Mouse (Mus musculus): ENCODE results near the gene Gm10563. TPM values are rescaled to one million over a fixed set of nuclear protein-coding genes. Genes with fewer than 3 reads are reported as not detected.

Gm10563 gene
- total RNA-seq, 2 experiments from 2014 or later, result not detected

DNA sequence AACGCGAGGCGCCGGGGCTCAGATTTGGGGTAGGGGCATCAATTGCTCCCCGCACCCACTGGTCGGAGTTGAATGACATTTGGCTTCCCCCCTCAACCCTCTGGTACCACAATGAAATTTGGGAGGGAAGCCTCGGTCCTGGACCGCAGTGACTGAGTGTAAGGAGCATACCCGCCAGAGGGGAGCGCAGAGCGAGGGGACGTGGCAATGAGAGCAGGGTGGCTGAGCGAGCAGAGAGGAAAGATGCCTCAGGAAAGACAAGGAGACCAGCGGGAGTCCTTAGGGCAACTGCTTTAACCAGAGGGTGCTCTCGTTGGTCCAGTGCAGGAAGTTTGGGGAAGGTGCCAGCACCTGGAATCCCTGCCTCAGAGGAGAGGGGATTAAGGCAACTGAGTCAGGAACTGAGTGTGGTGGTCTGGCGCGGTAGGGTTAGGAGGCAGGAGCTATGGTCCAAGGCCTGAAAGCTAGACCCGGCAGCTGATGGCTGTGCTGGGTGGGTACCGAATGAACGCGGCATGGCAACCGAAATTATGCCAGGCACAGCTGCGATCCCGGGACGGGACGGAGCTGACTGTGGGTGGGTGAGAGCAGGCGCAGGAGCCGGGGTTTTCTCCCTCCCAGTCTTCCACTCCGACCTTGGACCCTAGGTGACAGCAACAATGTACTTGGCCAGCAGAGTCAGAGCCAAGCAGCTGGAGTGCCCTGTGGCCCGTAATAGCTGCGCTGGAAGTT is 8.4 kb upstream of the Gm10563 start:
- 0 out of 2 replicates have a peak, but pooled peaks have one; percentile 5 for ATAC-seq (replicated peaks; ENCODE audit: poor library complexity)

DNA sequence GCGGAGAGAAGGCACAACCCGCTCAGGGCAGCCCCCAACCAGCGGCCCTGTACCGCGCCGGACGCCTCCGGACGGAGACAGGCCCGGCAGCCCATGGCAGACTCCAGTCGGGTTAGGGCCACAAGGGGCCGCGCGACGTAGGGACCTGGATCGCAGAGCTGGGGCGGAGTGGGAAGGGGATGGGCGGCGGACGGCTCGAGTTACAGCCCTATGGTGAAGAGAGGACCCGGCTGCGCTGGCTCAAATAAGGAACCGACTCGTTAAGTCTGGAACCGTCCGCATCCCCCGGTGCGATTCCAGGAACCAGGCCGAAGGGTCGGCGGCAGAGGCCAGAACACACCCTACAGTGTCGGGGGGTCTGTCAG is 7.9 kb upstream of the Gm10563 start, which contains the start of gene Mmp23:
Gene Mmp23, minus strand, starts transcription at position 299 of the 365 bp plus-strand sequence.
- peak; percentile 18 for ATAC-seq (replicated peaks; ENCODE audit: poor library complexity)

DNA sequence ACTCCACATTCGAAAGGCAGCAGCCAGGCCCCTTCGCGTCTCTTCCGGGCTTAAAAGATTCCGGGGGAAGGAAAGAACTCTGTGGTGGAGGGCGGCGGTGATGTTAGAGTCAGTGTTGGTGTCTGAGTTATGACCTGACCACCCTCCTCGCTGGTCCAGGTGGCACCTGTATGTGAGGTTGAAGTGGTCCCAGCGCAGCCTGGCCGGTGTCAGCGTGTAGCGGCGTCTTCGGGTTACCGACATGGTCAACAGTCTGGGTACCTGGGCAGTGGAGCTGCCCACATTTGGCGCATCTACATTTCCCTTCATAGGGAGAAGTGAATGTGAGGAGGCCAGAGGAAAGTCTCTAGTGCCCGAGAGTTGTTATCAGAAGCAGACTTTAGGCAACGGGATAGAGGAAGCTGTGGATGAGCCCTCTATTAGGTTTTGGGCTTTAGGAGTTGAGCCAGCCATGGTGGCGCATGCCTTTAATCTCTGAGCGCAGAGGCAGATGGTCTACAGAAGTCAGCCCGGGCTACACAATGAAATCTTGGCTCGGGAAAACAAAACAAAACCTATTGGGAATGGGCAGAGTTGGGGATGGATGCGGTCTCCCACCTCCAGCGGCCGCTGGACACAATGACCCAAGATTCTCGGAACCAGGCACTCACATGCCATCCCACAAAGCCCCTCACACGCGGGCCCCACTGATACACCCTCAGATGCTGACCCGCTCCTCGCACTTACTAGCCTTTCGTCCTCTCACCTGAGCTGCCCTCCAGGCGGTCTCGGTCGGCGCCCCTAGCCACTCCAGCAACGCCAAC is 7.3 kb upstream of the Gm10563 start:
- ATAC-seq (replicated peaks; ENCODE audit: poor library complexity), result no peak

DNA sequence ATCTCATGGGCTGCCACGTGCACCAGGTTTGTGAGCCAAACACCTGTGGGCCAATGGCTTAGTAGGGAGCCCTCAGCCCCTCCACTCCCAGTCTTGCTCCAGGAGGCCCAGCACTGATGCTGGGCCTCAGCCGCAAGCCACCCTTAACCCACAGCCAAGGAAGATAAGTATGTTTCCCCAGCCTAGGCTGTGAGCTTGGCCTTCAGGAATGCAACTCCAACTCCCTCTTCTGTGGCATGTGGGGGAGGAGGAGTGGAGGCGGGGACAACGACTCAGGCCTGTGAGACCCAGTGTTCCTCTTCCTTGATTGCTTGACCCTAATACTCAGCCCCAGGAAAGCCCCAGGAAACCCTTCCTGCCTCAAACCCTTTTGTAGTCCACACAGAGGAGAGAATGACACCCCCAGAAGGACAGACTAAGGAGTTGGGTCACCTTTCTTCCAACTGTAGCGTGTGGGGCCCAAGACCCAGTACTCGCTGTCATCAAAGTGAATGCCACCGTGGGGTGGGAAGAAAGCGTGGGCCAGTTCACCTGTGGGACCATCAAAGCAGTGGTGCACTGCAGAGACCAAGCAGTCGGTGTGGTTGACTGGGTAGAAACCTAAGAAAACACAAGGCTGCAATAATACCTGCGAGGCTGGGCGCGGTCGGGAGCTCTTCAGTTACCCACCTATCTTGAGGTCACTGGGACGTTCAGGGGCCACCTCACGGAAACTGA is 6.5 kb upstream of the Gm10563 start:
- ATAC-seq (replicated peaks; ENCODE audit: poor library complexity), result no peak

DNA sequence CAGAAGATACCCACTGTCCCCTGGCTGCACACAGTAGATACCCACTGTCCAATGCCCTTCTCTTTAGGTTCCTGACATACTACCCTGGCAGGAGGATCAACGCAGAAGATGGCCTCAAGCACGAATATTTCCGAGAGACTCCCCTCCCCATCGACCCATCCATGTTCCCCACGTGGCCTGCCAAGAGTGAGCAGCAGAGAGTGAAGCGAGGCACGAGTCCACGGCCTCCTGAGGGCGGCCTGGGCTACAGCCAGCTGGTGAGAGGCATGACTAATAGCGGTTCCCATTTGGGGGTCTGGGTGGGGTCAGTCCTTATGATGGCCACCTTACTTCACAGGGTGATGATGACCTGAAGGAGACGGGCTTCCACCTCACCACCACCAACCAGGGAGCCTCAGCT is 4.1 kb upstream of the Gm10563 start:
- no peak for ATAC-seq (replicated peaks; ENCODE audit: poor library complexity)

DNA sequence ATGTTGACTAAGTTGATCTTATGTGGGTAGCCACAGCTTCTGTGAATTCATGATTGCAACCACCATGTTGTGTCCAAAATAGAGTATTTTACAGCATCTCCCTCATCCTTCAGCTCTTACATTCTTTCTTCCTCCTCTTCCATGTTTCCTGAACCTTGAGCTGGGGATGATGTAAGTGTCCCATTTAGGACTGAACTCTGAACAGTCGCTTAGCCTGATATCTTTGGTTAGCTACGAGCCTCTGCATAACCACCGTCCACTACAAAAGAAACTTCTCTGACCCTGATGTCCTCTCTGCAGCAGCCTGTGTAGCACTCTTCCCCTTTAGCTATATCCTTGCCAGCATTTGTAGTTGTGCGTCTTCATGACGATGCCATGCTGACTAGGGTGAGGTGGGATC is 513 bp upstream of the Gm10563 start:
- ATAC-seq (replicated peaks; ENCODE audit: poor library complexity), result no peak

DNA sequence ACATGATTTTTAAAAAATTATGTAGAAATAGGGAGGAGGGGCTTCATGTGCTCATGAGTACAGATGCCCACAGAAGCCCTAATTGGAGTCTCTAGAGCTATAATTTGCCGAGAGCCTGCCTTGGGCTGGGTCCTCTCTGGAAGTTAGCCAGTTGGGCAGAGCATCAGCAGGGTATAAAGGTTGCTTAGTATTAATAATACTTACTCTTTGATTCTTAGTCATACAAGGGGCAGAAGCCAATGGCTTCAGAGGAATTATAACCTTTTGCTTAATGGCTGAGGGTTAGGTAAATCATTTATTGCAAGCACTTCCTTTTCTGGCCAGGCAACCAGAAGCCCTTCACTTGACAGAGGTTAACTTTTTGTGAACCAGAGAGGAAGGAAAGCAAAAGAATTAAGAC is 1.7 kb downstream of the Gm10563 start:
- no peak for ATAC-seq (replicated peaks; ENCODE audit: poor library complexity)

DNA sequence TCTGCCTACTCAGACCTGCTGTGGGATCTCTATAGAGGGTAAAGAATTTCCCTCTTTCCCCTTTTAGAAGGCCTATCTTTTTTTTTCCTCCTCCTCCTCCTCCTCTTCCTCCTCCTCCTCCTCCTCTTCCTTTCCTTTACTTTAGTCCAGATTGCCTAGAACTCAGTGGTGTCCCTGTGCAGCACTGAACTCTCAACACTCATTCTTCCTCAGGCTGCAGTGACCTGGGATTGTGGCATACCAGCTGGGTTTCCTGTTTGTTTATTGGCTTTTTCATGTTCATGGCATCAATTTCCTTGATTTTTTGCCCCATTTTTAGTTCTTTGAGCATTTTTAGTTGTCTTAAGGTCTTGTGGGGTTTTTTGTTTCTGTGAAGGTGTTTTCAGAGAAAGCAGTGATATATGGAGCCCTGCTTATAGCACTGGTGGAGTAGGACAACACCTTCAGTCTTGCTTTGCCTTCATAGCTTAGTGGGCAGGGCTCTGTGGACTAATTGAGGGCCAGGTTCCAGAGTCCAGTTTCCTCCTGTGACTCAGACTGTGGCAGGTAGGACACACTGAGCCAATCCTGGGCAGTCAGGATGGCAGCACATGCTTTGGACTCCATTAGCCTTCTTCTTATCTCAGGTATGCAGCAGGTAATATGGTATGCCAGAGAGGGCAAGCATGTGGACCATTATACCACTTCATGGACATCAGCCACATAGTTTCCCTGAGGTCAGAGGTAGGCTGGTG is 9.3 kb downstream of the Gm10563 start:
- ATAC-seq (replicated peaks; ENCODE audit: poor library complexity), result no peak

DNA sequence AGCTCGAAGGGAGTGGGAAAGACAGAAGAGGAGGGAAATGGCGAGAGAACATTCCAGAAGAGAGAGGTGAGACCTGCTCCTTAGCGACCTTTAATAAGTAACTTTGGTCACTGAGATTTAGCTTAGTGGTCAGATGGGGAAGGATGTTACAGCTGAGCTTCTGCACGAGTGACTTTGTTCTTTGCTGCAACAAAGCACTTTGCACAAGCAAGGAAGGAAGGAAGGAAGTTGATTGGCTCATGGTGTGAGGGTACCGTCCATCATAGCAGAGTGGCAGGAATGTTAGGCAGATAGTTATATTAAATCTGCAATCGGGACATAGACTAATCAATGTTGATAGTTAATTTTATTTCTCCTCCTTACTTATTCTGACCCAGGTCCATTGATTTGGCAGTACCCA is 14.9 kb downstream of the Gm10563 start:
- peak; percentile 61 for ATAC-seq (replicated peaks; ENCODE audit: poor library complexity)

DNA sequence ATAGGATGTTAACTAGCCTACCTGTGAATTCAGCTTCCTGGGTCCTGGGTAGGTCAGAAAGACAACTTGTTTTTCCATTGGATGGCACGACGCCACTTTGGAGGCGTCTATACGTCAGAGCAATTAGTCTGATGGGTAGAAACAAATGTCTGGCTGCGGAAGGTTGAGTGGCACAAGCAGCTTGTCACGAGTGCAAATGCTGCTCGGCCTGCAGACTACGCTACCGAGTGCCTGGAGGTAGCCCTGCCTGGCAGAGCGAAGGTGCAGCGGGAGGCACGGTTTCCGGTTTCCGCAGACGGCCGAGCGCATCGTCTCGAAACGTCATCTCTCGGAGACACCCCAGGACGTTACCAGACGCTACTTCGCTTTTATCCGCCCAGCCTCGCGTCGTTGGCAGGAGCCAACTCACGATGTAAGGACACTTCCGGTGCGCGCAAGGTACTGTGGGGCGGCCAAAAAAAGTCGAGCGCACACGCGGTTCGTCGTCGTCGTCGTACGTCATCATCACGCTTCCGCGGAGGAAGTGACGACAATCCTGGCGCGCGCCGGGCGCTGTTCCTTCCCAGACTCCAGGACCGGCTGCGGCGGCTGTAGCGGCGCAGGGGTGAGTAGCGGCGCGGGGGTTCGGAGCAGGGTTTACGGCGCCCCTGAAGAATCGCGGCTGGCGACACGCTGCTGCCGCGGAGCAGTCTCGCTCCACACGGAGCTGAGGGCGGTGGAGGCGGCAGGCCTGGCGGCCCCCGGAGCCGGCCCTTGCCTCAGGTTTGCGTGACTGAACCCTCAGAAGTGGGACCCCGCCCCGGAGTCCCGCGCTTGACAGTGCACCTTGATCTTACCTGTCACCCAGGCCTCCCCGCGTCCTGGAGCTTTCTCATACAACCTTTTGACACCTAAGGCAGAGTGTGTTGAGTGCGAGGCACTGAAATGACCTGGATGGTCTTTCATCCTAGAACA is 20.6 kb downstream of the Gm10563 start, which contains the start of gene Cdk11b:
Gene Cdk11b, plus strand, starts transcription at position 517 of the 954 bp plus-strand sequence.
- ATAC-seq (replicated peaks; ENCODE audit: poor library complexity), result peak; percentile 98

DNA sequence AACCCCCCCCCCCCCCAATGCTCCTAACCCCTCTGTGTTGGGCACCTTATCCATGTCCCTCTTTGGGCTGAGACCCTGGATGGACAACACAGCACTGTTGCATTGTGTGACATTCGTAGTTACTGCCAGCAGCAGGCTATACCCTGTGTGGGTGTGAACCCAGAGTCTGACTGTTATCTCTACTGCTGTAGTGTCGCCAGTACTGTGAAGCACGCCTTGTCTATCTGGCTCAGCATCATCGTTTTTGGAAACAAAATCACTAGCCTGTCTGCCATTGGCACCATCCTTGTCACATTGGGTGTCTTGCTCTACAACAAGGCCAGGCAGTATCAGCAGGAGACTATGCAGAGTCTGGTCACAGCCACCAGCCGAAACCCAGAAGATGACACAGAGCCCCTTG is 26.9 kb downstream of the Gm10563 start:
- peak; percentile 63 for ATAC-seq (replicated peaks; ENCODE audit: poor library complexity)

DNA sequence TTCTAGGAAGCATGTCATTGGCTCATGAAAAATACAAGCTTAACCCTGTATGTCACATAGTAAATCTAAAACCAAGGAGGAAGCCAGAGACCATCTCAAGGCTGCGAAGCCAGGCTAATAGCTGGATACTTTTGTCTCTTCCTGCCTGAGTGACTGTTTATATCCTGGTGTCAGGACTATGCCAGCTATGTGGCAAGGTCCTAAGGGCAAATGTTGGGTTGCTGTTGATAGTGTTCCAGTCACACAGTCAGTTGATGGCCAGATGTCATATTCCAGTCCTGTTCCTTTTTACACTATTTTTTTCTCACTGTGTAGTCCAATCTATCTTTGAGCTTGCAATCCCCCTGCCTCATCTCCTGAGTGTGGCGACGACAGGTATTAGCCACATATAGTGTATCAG is 31.9 kb downstream of the Gm10563 start:
- ATAC-seq (replicated peaks; ENCODE audit: poor library complexity), result no peak

DNA sequence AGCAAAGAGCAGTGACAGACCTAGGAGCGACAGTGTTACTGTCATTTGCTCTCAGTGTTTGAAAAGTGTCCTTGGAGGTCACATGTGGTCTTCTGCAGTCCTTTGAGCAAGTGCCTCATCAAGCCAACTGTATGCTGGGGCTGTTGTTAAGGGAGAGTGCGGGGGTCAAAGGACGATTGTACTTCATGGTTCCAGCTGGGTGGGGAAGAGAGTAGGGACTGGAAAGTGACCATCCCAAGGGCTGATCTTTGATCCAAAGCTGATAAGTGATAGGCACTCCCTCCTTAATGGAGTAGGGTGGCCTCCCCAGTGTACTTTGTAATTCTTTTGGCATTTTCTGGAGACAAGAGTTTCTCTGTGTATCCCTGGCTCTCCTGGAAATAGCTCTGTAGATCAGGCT is 33.3 kb downstream of the Gm10563 start:
- no peak for ATAC-seq (replicated peaks; ENCODE audit: poor library complexity)

DNA sequence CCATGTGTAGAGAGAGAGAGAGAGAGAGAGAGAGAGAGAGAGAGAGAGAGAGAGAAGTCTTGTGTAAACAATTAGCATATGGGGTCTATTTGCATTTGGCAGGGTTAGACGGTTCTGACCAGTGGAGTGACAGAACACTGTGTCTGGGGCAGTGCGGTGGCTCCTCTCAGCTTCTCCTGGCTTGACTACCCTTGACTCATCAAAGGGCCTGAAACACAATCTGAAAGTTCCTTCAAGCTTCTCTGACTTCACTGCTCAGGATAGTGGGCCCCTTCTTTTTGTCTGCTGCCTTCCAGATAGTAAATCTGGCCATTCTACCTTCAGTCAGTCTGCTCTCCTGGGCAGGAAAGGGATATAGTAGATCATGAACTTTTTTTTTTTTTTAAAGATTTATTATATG is 38.4 kb downstream of the Gm10563 start:
- no peak for ATAC-seq (replicated peaks; ENCODE audit: poor library complexity)

DNA sequence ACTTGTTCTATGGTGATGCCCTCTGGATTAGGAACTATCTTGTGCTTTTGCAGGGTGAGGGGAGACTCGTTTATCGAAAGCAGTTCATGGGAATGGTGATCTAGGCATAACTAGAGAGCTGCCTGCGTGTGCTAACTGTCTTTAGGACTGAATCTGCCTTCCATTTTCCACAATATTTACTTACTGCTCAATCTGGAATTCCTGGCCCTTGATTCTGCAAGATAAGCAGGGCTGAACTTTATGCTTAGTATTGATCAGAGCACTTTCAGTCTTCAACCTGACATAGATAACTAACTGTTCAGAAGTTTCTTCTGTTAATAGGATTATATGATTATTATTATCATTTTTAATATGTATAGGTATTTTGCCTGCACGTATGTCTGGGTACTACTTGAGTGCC is 40.1 kb downstream of the Gm10563 start:
- ATAC-seq (replicated peaks; ENCODE audit: poor library complexity), result no peak

DNA sequence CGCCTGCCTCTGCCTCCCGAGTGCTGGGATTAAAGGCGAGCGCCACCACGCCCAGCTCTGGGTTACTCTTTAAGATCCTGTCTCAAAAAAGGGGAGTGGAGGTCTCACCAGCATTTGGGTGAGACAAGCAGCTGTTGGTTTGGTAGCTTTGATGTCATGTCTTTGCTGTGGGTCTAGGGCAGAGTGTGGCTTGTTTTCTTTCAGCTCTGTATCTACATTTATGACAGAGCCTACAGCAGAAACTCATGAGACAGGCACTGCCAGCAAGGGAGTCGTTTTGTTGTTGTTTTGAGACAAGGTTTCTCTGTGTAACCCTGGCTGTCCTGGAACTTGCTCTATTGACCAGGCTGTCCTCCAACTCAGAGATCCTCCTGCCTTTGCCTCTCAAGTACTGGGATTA is 41.4 kb downstream of the Gm10563 start:
- ATAC-seq (replicated peaks; ENCODE audit: poor library complexity), result no peak

DNA sequence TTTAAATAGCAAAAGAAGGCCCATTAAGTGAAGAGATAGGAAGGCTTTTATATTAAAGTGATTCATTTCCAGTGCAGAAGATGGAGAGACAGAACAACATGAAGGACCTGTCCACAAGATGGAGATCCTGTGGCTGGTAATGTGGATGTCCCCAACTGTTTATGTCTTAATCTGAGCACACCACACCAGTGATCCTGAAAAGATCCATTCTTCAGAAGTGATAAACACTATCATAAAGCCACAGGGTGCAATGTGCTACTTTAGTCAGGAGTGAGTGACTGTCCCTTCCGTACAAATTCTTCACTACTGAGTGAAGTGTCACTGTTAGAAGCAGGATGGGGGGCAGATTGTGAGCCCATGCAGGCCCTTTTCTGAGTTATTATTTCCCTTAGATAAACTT is 42.5 kb downstream of the Gm10563 start:
- ATAC-seq (replicated peaks; ENCODE audit: poor library complexity), result peak; percentile 17

DNA sequence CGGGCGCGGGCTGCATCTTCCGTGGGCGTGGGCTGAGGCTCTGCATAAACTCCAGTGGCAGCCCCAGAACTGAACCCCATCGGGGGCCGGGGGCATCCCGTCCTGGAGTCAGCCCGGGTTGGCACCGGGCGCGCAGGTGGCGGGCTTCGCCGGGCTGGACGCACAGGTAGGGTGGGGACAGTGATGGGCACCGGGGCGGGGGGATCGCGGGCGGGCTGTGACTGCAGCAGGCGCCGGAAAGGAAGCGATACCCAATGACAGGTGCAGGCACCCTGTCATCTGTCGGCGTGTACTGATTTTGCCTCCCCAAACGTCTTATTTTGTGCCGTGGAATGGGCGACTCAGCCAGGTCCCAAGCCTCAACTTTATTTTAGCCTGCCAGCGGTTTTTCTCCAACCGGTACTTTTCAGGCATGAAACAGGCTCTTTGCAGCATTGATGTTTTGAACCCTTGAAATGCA is 43.2 kb downstream of the Gm10563 start:
- no peak for ATAC-seq (replicated peaks; ENCODE audit: poor library complexity)

DNA sequence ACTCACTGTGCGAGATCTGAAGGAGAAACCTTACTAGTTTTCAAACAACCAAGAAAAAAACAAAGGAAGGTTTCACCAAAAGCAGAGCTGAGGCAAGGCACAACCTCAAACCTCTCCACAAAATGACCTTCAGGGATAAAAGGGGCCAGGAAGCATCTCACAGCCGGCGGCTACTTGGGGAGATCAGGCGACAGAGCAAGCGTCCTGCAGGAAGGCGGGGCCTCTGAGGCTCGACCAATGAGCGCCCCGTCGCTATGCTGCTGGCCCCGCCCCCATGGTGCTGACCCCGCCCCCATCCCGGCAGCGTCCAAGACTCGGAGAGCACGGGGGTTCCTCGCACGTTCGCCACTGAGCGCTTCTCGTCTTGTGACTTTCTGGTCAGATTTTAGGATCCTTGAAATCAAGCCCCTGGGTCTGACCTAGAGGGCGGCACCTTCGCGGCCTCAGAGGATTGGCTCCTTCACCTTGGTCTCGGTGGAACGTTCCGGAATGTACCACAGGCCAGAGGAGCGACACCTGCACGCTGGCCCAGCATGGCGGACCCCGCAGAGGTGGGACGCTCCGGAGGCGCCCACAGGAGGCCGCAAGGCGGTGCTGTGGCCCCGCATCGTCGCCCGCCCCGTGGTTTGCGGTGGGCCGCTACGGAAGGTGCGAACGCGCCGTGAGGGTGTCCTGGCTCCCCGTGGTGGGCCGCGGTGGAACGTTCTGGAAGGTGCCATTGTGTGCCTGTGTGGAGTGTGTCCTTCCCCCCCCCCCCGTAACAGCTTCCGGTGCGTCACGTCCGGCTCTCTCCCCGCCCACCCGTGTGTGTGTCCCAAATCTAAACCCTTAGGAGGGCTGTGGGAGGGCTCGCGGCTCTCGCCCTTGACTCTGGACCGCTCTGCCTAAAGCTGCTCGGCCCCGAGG is 43.9 kb downstream of the Gm10563 start, which contains the start of gene Slc35e2:
Gene Slc35e2, plus strand, starts transcription at position 326 of the 906 bp plus-strand sequence.
- peak; percentile 76 for ATAC-seq (replicated peaks; ENCODE audit: poor library complexity)

Measured in megakaryocyte progenitor cell, adult 5-6 weeks (primary cell).